Mouse (Mus musculus): Measurements from ENCODE around the gene Sebox.

- TF ChIP-seq CTCF (IDR thresholded peaks at IDR 0.05; ENCODE audit: borderline replicate concordance, insufficient read depth, low read depth, low read length) (no peak), POLR2A (IDR thresholded peaks at IDR 0.05; ENCODE audit: borderline replicate concordance, insufficient read depth, low read length) (no peak)
Observed at GRCm38 (mm10) chr11:78495904-78496303, 7.3 kb upstream of the Sebox start.
